14 mouse cellular contexts compared by ENCODE assay signal in the genomic region with DNA sequence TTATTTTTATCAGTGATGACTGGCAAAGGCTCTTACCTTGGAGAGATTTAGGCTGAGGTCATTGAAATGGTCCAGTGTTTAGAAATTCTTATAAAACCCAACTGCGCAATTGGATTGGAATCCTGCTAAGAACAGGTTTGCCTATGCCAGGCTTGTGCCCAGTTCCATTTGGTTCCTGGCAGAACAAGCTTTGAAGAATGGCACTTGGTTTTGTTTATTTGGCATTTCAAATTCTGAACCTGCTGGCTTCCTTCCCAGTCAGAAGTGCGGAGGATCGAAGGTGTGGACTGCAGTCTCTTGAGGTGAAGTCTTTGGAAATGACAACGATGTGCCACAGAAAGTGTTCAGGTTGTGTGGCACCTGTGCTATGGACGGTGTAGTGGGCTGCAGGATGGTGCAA.
"Had no signal": no experiment of that assay in that cellular context is flagged by ENCODE, and none has a peak within 500 bp of the region (broad histone marks: within the 10 kb centered on the region; RNA-seq: fewer than 3 reads in every experiment).

No protein-coding gene starts in this region.

- H3K4me3 ChIP-seq: kidney, embryonic 15.5 days; left cerebral cortex, adult 2 months; limb, embryonic 12.5 days; liver, embryonic 13.5 days; megakaryocyte, embryonic 14.5 days; midbrain, embryonic 12.5 days had no signal

- H3K36me3 ChIP-seq: kidney, embryonic 15.5 days; limb, embryonic 12.5 days; liver, embryonic 13.5 days; midbrain, embryonic 12.5 days had no signal

- H3K27ac ChIP-seq: kidney, embryonic 15.5 days; left cerebral cortex, adult 2 months; limb, embryonic 12.5 days; liver, embryonic 13.5 days; macrophage; midbrain, embryonic 12.5 days; stomach, postnatal 0 days had no signal

- H3K4me2 ChIP-seq: kidney, embryonic 15.5 days; limb, embryonic 12.5 days; liver, embryonic 13.5 days; midbrain, embryonic 12.5 days had no signal

- H3K4me1 ChIP-seq: kidney, embryonic 15.5 days; limb, embryonic 12.5 days; liver, embryonic 13.5 days; megakaryocyte, embryonic 14.5 days; midbrain, embryonic 12.5 days had no signal

- H3K9ac ChIP-seq: kidney, embryonic 15.5 days; limb, embryonic 12.5 days; liver, embryonic 13.5 days; liver, postnatal 0 days; midbrain, embryonic 12.5 days had no signal

- ATAC-seq: liver, postnatal 0 days; lung, postnatal 0 days had no signal

- H3K27me3 ChIP-seq: kidney, embryonic 15.5 days; limb, embryonic 12.5 days; liver, embryonic 13.5 days; megakaryocyte, embryonic 14.5 days; midbrain, embryonic 12.5 days had no signal

- H3K9me3 ChIP-seq: kidney, embryonic 15.5 days; limb, embryonic 12.5 days; liver, embryonic 13.5 days; midbrain, embryonic 12.5 days had no signal

- DNase-seq: kidney, adult 2 months; kidney, postnatal 25 days; liver; liver, embryonic 13.5 days; liver, postnatal 0 days; right cerebral cortex, postnatal 25 days had no signal
